24 mouse cellular contexts compared by ENCODE assay signal in genomic region chr17:80493891-80494290, GRCm38 (mm10).
"Had no signal": no experiment of that assay in that cellular context is flagged by ENCODE, and none has a peak within 500 bp of the region (broad histone marks: within the 10 kb centered on the region; RNA-seq: fewer than 3 reads in every experiment).

No protein-coding gene starts in this region.

- DNase-seq: cerebellum, adult 2 months; cerebellum, adult 8-10 months; cerebellum, adult 9-10 months; cerebellum, adult 9-11 months; cerebellum, postnatal 10 days; cerebellum, postnatal 14 days; cerebellum, postnatal 25 days; cerebellum, postnatal 36 days; embryo, embryonic 11 days; forebrain, postnatal 0 days; gastrocnemius, adult 2 months; gastrocnemius, postnatal 10 days; gastrocnemius, postnatal 25 days; gastrocnemius, postnatal 36 days; heart, adult 2 months had no signal

- H3K9ac ChIP-seq: embryonic facial prominence, embryonic 12.5 days; embryonic facial prominence, embryonic 13.5 days; embryonic facial prominence, embryonic 15.5 days; forebrain, embryonic 12.5 days; forebrain, embryonic 13.5 days; forebrain, embryonic 15.5 days; forebrain, postnatal 0 days had no signal

- H3K27me3 ChIP-seq: embryonic facial prominence, embryonic 12.5 days; embryonic facial prominence, embryonic 13.5 days; embryonic facial prominence, embryonic 15.5 days; forebrain, embryonic 12.5 days; forebrain, embryonic 13.5 days; forebrain, embryonic 15.5 days had no signal

- H3K4me1 ChIP-seq: embryonic facial prominence, embryonic 10.5 days; embryonic facial prominence, embryonic 12.5 days; embryonic facial prominence, embryonic 15.5 days; forebrain, embryonic 12.5 days; forebrain, embryonic 13.5 days; forebrain, embryonic 15.5 days had no signal

- H3K36me3 ChIP-seq: embryonic facial prominence, embryonic 10.5 days; embryonic facial prominence, embryonic 12.5 days; embryonic facial prominence, embryonic 13.5 days; embryonic facial prominence, embryonic 15.5 days; forebrain, embryonic 10.5 days; forebrain, embryonic 12.5 days; forebrain, embryonic 15.5 days had no signal

- H3K27ac ChIP-seq: embryonic facial prominence, embryonic 10.5 days; embryonic facial prominence, embryonic 12.5 days; embryonic facial prominence, embryonic 13.5 days; embryonic facial prominence, embryonic 15.5 days; forebrain, embryonic 10.5 days; forebrain, embryonic 12.5 days; forebrain, embryonic 13.5 days; forebrain, embryonic 15.5 days; gastrocnemius, adult 2 months; heart, adult 2 months had no signal

- H3K4me3 ChIP-seq: embryonic facial prominence, embryonic 10.5 days; embryonic facial prominence, embryonic 12.5 days; embryonic facial prominence, embryonic 13.5 days; embryonic facial prominence, embryonic 15.5 days; erythroblast, embryonic 14.5 days; forebrain, embryonic 10.5 days; forebrain, embryonic 12.5 days; forebrain, embryonic 13.5 days; forebrain, embryonic 15.5 days; gastrocnemius, adult 2 months; heart, adult 2 months had no signal
